In genomic region chr2:102082782-102083181, GRCm38 (mm10) we compare ENCODE assay signal across 18 mouse cellular contexts.
"Had no signal": no experiment of that assay in that cellular context is flagged by ENCODE, and none has a peak within 500 bp of the region (broad histone marks: within the 10 kb centered on the region; RNA-seq: fewer than 3 reads in every experiment).

No protein-coding gene starts in this region.

- H3K4me2 ChIP-seq: lung, embryonic 14.5 days; midbrain, embryonic 11.5 days; midbrain, embryonic 13.5 days; neural tube, embryonic 13.5 days; neural tube, embryonic 15.5 days had no signal

- H3K9ac ChIP-seq: lung, embryonic 14.5 days; midbrain, embryonic 13.5 days; neural tube, embryonic 13.5 days; neural tube, embryonic 15.5 days had no signal

- H3K4me1 ChIP-seq: megakaryocyte, embryonic 14.5 days; midbrain, embryonic 13.5 days; neural tube, embryonic 13.5 days; neural tube, embryonic 15.5 days had no signal

- H3K27ac ChIP-seq: midbrain, embryonic 13.5 days; neural tube, embryonic 13.5 days; neural tube, embryonic 15.5 days had no signal

- H3K27me3 ChIP-seq: midbrain, embryonic 13.5 days; neural tube, embryonic 13.5 days; neural tube, embryonic 15.5 days had no signal

- H3K9me3 ChIP-seq: neural tube, embryonic 15.5 days had no signal

- DNase-seq: lung, adult 18-20 months; lung, embryonic 14.5 days; lung, postnatal 4 days; retina, postnatal 1 day; right cerebral cortex, adult 18-20 months; right cerebral cortex, postnatal 25 days; right cerebral cortex, postnatal 4 days; spleen, adult 18-20 months; thymus, adult 18-20 months; thymus, postnatal 14 days; thymus, postnatal 36 days had no signal

- H3K4me3 ChIP-seq: megakaryocyte, embryonic 14.5 days; midbrain, embryonic 13.5 days; myocyte; neural tube, embryonic 13.5 days; neural tube, embryonic 15.5 days had no signal

- ATAC-seq: midbrain, embryonic 13.5 days; midbrain, embryonic 16.5 days had no signal
